ENCODE assay signal across 17 mouse cellular contexts in the genomic region with DNA sequence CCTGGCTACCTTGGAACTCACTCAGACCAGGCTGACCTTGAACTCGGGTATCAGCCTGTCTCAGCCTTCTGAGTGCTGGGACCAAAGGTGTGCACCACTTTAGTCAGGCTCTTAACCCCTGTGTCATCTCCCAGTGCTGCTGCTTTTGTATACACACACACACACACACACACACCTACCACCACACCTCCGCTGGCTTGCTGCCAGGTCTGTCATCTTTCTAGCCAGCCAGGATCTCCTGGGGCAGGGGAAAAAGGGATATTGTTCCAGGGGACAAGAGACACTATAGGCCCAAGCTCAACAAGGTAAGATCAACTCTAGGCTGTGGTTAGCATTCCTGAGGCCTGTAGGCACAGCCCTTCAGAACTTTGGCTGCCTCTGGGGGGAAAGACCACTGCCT. TPM values are rescaled to one million over a fixed set of nuclear protein-coding genes. Genes with fewer than 3 reads are reported as not detected.
DNase-seq lines count a peak whose midpoint lies in the region; ATAC-seq and TF ChIP-seq lines count a peak whose summit lies in the region.
"Had no signal": no experiment of that assay in that cellular context is flagged by ENCODE, and none has a peak within 500 bp of the region (broad histone marks: within the 10 kb centered on the region; RNA-seq: fewer than 3 reads in every experiment).

No protein-coding gene starts in this region.

- no peak for TF ChIP-seq CTCF in liver, adult 2 months (IDR thresholded peaks at IDR 0.05; ENCODE audit: low read depth, low read length)
- TF ChIP-seq CTCF in liver, postnatal 0 days (IDR thresholded peaks at IDR 0.05; ENCODE audit: low read depth), result no peak

- H3K27ac ChIP-seq in hindbrain, embryonic 10.5 days, result peak overlapping the region; percentile 62
- no peak overlapping the region; the same call in 1 of the 2 replicates for H3K27ac ChIP-seq in hindbrain, embryonic 14.5 days
- no peak overlapping the region for H3K27ac ChIP-seq in liver, adult 2 months (replicated peaks; ENCODE audit: insufficient read depth, low read depth, low read length)
- H3K27ac ChIP-seq in liver, postnatal 0 days (ENCODE audit: low read depth), result no peak overlapping the region
- peak overlapping the region; percentile 70 for H3K27ac ChIP-seq in midbrain, embryonic 13.5 days
- H3K27ac ChIP-seq: kidney, embryonic 15.5 days; limb, embryonic 15.5 days had no signal

- H3K4me1 ChIP-seq in hindbrain, embryonic 10.5 days (replicated peaks), result peaks cover 83% of the 10 kb centered on the region
- peaks cover 49% of the 10 kb centered on the region for H3K4me1 ChIP-seq in hindbrain, embryonic 14.5 days (replicated peaks; ENCODE audit: control insufficient read depth, insufficient read depth, low read length)
- H3K4me1 ChIP-seq in liver, adult 2 months (ENCODE audit: control insufficient read depth, insufficient read depth, low read length), result peaks cover 2% of the 10 kb centered on the region; the same call in 1 of the 2 replicates
- H3K4me1 ChIP-seq in liver, postnatal 0 days (ENCODE audit: insufficient read depth), result peaks cover 11% of the 10 kb centered on the region
- H3K4me1 ChIP-seq in midbrain, embryonic 13.5 days (replicated peaks), result peaks cover 76% of the 10 kb centered on the region

- no peak overlapping the region for H3K4me3 ChIP-seq in hindbrain, embryonic 10.5 days
- no peak overlapping the region for H3K4me3 ChIP-seq in hindbrain, embryonic 14.5 days (replicated peaks; ENCODE audit: low read length)
- H3K4me3 ChIP-seq in liver, adult 2 months (ENCODE audit: insufficient read depth, low read depth, low read length), result no peak overlapping the region
- H3K4me3 ChIP-seq in liver, postnatal 0 days (ENCODE audit: low read depth, low read length), result no peak overlapping the region
- no peak overlapping the region for H3K4me3 ChIP-seq in midbrain, embryonic 13.5 days (replicated peaks)
- H3K4me3 ChIP-seq: kidney, embryonic 15.5 days; limb, embryonic 15.5 days had no signal

- peaks cover 96% of the 10 kb centered on the region for H3K36me3 ChIP-seq in hindbrain, embryonic 10.5 days
- peaks cover 43% of the 10 kb centered on the region for H3K36me3 ChIP-seq in hindbrain, embryonic 14.5 days (replicated peaks; ENCODE audit: control insufficient read depth, insufficient read depth)
- no peaks in the 10 kb centered on the region for H3K36me3 ChIP-seq in liver, adult 2 months (ENCODE audit: control insufficient read depth, insufficient read depth, low read length)
- no peaks in the 10 kb centered on the region for H3K36me3 ChIP-seq in liver, postnatal 0 days (replicated peaks; ENCODE audit: insufficient read depth, low read length)
- peaks cover 37% of the 10 kb centered on the region for H3K36me3 ChIP-seq in midbrain, embryonic 13.5 days

- no peak for DNase-seq in hindbrain, embryonic 10.5 days (ENCODE audit: low spot score)
- DNase-seq in hindbrain, embryonic 14.5 days (ENCODE audit: low spot score), result no peak
- peak; percentile 26 for DNase-seq in liver, adult 2 months (ENCODE audit: extremely low read depth, low read depth, low spot score)
- no peak for DNase-seq in liver, postnatal 0 days
- peak; percentile 9 for DNase-seq in 3T3-L1 (ENCODE audit: low read depth, low spot score)
- DNase-seq in cerebellum, postnatal 36 days, result no peak
- DNase-seq: cerebellum, adult 18-20 months; gastrocnemius, postnatal 10 days; heart, adult 18-20 months; heart, postnatal 36 days; layer of hippocampus, postnatal 36 days; lung, postnatal 36 days; thymus, postnatal 14 days had no signal

- 0 out of 2 replicates have a peak, but pooled peaks cover 3% of the 10 kb centered on the region for H3K79me2 ChIP-seq in liver, adult 2 months (ENCODE audit: control insufficient read depth, insufficient read depth, low read length)

- no peaks in the 10 kb centered on the region for H3K27me3 ChIP-seq in hindbrain, embryonic 10.5 days (ENCODE audit: insufficient read depth, poor library complexity, severe bottlenecking)
- H3K27me3 ChIP-seq in hindbrain, embryonic 14.5 days (ENCODE audit: control insufficient read depth, insufficient read depth, low read length), result no peaks in the 10 kb centered on the region
- H3K27me3 ChIP-seq in liver, adult 2 months (ENCODE audit: control insufficient read depth, insufficient read depth, low read length), result no peaks in the 10 kb centered on the region
- no peaks in the 10 kb centered on the region for H3K27me3 ChIP-seq in liver, postnatal 0 days (ENCODE audit: insufficient read depth, low read length)
- no peaks in the 10 kb centered on the region for H3K27me3 ChIP-seq in midbrain, embryonic 13.5 days
- H3K27me3 ChIP-seq: kidney, embryonic 15.5 days; limb, embryonic 15.5 days had no signal

- no peaks in the 10 kb centered on the region for H3K9me3 ChIP-seq in hindbrain, embryonic 10.5 days
- H3K9me3 ChIP-seq in hindbrain, embryonic 14.5 days (ENCODE audit: control insufficient read depth, low read length), result no peaks in the 10 kb centered on the region
- no peaks in the 10 kb centered on the region for H3K9me3 ChIP-seq in liver, postnatal 0 days (ENCODE audit: low read length)
- no peaks in the 10 kb centered on the region for H3K9me3 ChIP-seq in midbrain, embryonic 13.5 days
- H3K9me3 ChIP-seq: kidney, embryonic 15.5 days; limb, embryonic 15.5 days had no signal

- WGBS in hindbrain, embryonic 10.5 days, result 91% methylated on average over 2 of the region's 2 CpGs
- 90% methylated on average over 2 of the region's 2 CpGs for WGBS in hindbrain, embryonic 14.5 days
- 61% methylated on average over 2 of the region's 2 CpGs for WGBS in liver, adult 2 months
- WGBS in liver, postnatal 0 days (ENCODE audit: insufficient replicate concordance), result 84% methylated on average over 2 of the region's 2 CpGs
- WGBS in midbrain, embryonic 13.5 days, result 90% methylated on average over 2 of the region's 2 CpGs

- H3K4me2 ChIP-seq in hindbrain, embryonic 14.5 days (replicated peaks), result no peak overlapping the region
- no peak overlapping the region for H3K4me2 ChIP-seq in liver, postnatal 0 days (ENCODE audit: low read depth, low read length)
- no peak overlapping the region for H3K4me2 ChIP-seq in midbrain, embryonic 13.5 days (replicated peaks)
- H3K4me2 ChIP-seq: kidney, embryonic 15.5 days; limb, embryonic 15.5 days had no signal

- no peak overlapping the region for H3K9ac ChIP-seq in hindbrain, embryonic 14.5 days
- no peak overlapping the region for H3K9ac ChIP-seq in liver, adult 2 months (ENCODE audit: low read depth, low read length)
- H3K9ac ChIP-seq in liver, postnatal 0 days (replicated peaks), result no peak overlapping the region
- no peak overlapping the region for H3K9ac ChIP-seq in midbrain, embryonic 13.5 days (replicated peaks)
- H3K9ac ChIP-seq: kidney, embryonic 15.5 days; limb, embryonic 15.5 days had no signal

- no peak for ATAC-seq in hindbrain, embryonic 14.5 days (ENCODE audit: low FRiP score)
- no peak for ATAC-seq in liver, postnatal 0 days
- no peak for ATAC-seq in midbrain, embryonic 13.5 days
- ATAC-seq: intestine, embryonic 16.5 days had no signal

- no peak for TF ChIP-seq EP300 in liver, postnatal 0 days (IDR thresholded peaks at IDR 0.05; ENCODE audit: low read depth)

- TF ChIP-seq POLR2A in liver, adult 2 months (IDR thresholded peaks at IDR 0.05; ENCODE audit: extremely low read depth, insufficient read depth, low read length), result no peak

RNA-seq across cellular contexts. Expression of gene Bahcc1, which starts 34.5 kb away (rescaled TPM):
- polyA plus RNA-seq in hindbrain, embryonic 10.5 days (2016; fragmentation: Nextera tagmentation; extraction: Ambion mirVana), result 17.0 and 18.8 TPM in 2 replicates
- polyA plus RNA-seq in hindbrain, embryonic 14.5 days (2014; fragmentation: Nextera tagmentation; extraction: Ambion mirVana), result 15.9 and 16.3 TPM in 2 replicates
- 1.2 and 1.5 TPM in 2 replicates for total RNA-seq in liver, adult 2 months (2014; rRNA removed)
- 3.4 and 3.5 TPM in 2 replicates for polyA plus RNA-seq in liver, adult 2 months (2012; rRNA removed)
- 1.1 and 1.2 TPM in 2 replicates for polyA plus RNA-seq in liver, postnatal 0 days (2015; fragmentation: Nextera tagmentation; extraction: Ambion mirVana)
- polyA plus RNA-seq in midbrain, embryonic 13.5 days (2015; fragmentation: Nextera tagmentation; extraction: Ambion mirVana), result 17.4 and 19.5 TPM in 2 replicates

Comparison
In these comparisons a context has a peak if more than half of its experiments do, and no peak if none do; other contexts are left out.
1. DNase-seq: peak in liver, adult 2 months (single experiment) and 3T3-L1 (single experiment); none in hindbrain, embryonic 10.5 days (single experiment), hindbrain, embryonic 14.5 days (single experiment), liver, postnatal 0 days (single experiment) and cerebellum, postnatal 36 days (0 of 2).
2. H3K27ac ChIP-seq: peak in hindbrain, embryonic 10.5 days (single experiment) and midbrain, embryonic 13.5 days (single experiment); none in hindbrain, embryonic 14.5 days (single experiment), liver, adult 2 months (single experiment) and liver, postnatal 0 days (single experiment).